Mouse (Mus musculus): ENCODE measurements around the gene Mknk1.

Mknk1 gene

GRCm38 (mm10) chr4:115890553-115890952 lies 51.6 kb downstream of the Mknk1 start, which contains the start of gene 6430628N08Rik:
TSS of gene 6430628N08Rik (plus strand) at chr4:115890665.
- no peak for DNase-seq (ENCODE audit: low read depth, low spot score)

GRCm38 (mm10) chr4:115894281-115894680 lies 55.3 kb downstream of the Mknk1 start:
- DNase-seq (ENCODE audit: low read depth, low spot score), result no peak

- DNase-seq (ENCODE audit: low read depth, low spot score), result no peak
These were observed 59.1 kb downstream of the Mknk1 start for GRCm38 (mm10) chr4:115897901-115898631.

GRCm38 (mm10) chr4:115902816-115903215 lies 63.8 kb downstream of the Mknk1 start:
- peak; percentile 34 for DNase-seq (ENCODE audit: low read depth, low spot score)

GRCm38 (mm10) chr4:115904375-115904774 lies 65.4 kb downstream of the Mknk1 start:
- DNase-seq (ENCODE audit: low read depth, low spot score), result no peak

- no peak for DNase-seq (ENCODE audit: low read depth, low spot score)
These were observed 66.7 kb downstream of the Mknk1 start for GRCm38 (mm10) chr4:115905701-115906100.

- no peak for DNase-seq (ENCODE audit: low read depth, low spot score)
These were observed 67.8 kb downstream of the Mknk1 start for GRCm38 (mm10) chr4:115906791-115907190.

GRCm38 (mm10) chr4:115907994-115908393 lies 69.0 kb downstream of the Mknk1 start:
- DNase-seq (ENCODE audit: low read depth, low spot score), result no peak

GRCm38 (mm10) chr4:115908641-115909040 lies 69.6 kb downstream of the Mknk1 start:
- no peak for DNase-seq (ENCODE audit: low read depth, low spot score)

GRCm38 (mm10) chr4:115911586-115911985 lies 72.6 kb downstream of the Mknk1 start:
- no peak for DNase-seq (ENCODE audit: low read depth, low spot score)

- no peak for DNase-seq (ENCODE audit: low read depth, low spot score)
These were observed 80.9 kb downstream of the Mknk1 start for GRCm38 (mm10) chr4:115919911-115920310.

- no peak for DNase-seq (ENCODE audit: low read depth, low spot score)
These were observed 83.7 kb downstream of the Mknk1 start for GRCm38 (mm10) chr4:115922688-115923087.

GRCm38 (mm10) chr4:115923262-115923880 lies 84.4 kb downstream of the Mknk1 start:
- no peak for DNase-seq (ENCODE audit: low read depth, low spot score)

GRCm38 (mm10) chr4:115927637-115928036 lies 88.6 kb downstream of the Mknk1 start:
- DNase-seq (ENCODE audit: low read depth, low spot score), result no peak
